ENCODE assay signal across 16 mouse cellular contexts in genomic region chr3:6228685-6229084, GRCm38 (mm10).
"Had no signal": no experiment of that assay in that cellular context is flagged by ENCODE, and none has a peak within 500 bp of the region (broad histone marks: within the 10 kb centered on the region; RNA-seq: fewer than 3 reads in every experiment).

No protein-coding gene starts in this region.

- H3K4me3 ChIP-seq: kidney, embryonic 15.5 days; liver, embryonic 15.5 days; midbrain, embryonic 10.5 days; myocyte; neural tube, embryonic 13.5 days had no signal

- ATAC-seq: lung, postnatal 0 days had no signal

- H3K4me1 ChIP-seq: kidney, embryonic 15.5 days; liver, embryonic 15.5 days; midbrain, embryonic 10.5 days; neural tube, embryonic 13.5 days had no signal

- DNase-seq: kidney, adult 18-20 months; kidney, postnatal 14 days; left cerebral cortex, postnatal 4 days; lung, adult 2 months; lung, postnatal 36 days; midbrain, embryonic 14.5 days; right cerebral cortex, postnatal 25 days; thymus, postnatal 4 days had no signal

- H3K27ac ChIP-seq: kidney, embryonic 15.5 days; liver, embryonic 15.5 days; midbrain, embryonic 10.5 days; neural tube, embryonic 13.5 days; stomach, postnatal 0 days had no signal

- H3K9me3 ChIP-seq: kidney, embryonic 15.5 days; liver, embryonic 15.5 days; midbrain, embryonic 10.5 days; neural tube, embryonic 13.5 days had no signal

- H3K9ac ChIP-seq: kidney, embryonic 15.5 days; liver, embryonic 15.5 days; neural tube, embryonic 13.5 days had no signal

- H3K36me3 ChIP-seq: kidney, embryonic 15.5 days; liver, embryonic 15.5 days; midbrain, embryonic 10.5 days; neural tube, embryonic 13.5 days had no signal

- H3K4me2 ChIP-seq: kidney, embryonic 15.5 days; liver, embryonic 11.5 days; liver, embryonic 15.5 days; neural tube, embryonic 13.5 days had no signal

- H3K27me3 ChIP-seq: kidney, embryonic 15.5 days; liver, embryonic 15.5 days; neural tube, embryonic 13.5 days had no signal
